15 mouse cellular contexts compared by ENCODE assay signal in the genomic region with DNA sequence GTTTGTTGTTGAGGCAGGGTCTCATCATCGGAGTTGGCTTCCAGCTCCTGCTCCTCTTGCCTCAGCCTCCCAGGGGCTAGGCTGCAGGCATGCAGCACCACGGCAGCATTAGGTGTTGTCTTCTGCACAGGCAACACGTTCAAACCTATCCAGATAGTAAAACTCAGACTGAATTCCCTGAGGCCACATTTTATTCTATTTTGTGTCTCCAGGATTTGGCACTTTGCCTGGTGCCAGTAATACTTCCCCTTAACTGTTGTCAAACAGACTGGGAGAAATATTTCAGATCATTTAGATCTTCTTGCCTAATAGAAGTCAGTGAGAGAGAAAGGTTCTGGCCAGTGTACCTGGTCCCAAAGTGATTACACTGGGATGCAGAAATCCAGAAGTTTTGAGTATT.
"Had no signal": no experiment of that assay in that cellular context is flagged by ENCODE, and none has a peak within 500 bp of the region (broad histone marks: within the 10 kb centered on the region; RNA-seq: fewer than 3 reads in every experiment).

No protein-coding gene starts in this region.

- DNase-seq: liver, postnatal 0 days; lung, adult 2 months; lung, postnatal 14 days; lung, postnatal 36 days; right cerebral cortex, postnatal 14 days; thymus, adult 2 months; thymus, postnatal 36 days had no signal

- H3K4me3 ChIP-seq: megakaryocyte, embryonic 14.5 days; midbrain, embryonic 13.5 days; midbrain, embryonic 15.5 days; neural tube, embryonic 12.5 days; stomach, embryonic 15.5 days had no signal

- H3K36me3 ChIP-seq: midbrain, embryonic 13.5 days; midbrain, embryonic 15.5 days; neural tube, embryonic 12.5 days; stomach, embryonic 15.5 days had no signal

- ATAC-seq: liver, postnatal 0 days; midbrain, embryonic 13.5 days; midbrain, embryonic 15.5 days had no signal

- H3K4me2 ChIP-seq: midbrain, embryonic 11.5 days; midbrain, embryonic 13.5 days; midbrain, embryonic 15.5 days; neural tube, embryonic 12.5 days; stomach, embryonic 15.5 days had no signal

- H3K9ac ChIP-seq: liver, postnatal 0 days; midbrain, embryonic 13.5 days; midbrain, embryonic 15.5 days; neural tube, embryonic 12.5 days; stomach, embryonic 15.5 days had no signal

- H3K4me1 ChIP-seq: megakaryocyte, embryonic 14.5 days; midbrain, embryonic 13.5 days; midbrain, embryonic 15.5 days; neural tube, embryonic 12.5 days; stomach, embryonic 15.5 days had no signal

- H3K27ac ChIP-seq: macrophage; midbrain, embryonic 13.5 days; midbrain, embryonic 15.5 days; neural tube, embryonic 12.5 days; stomach, embryonic 15.5 days; stomach, postnatal 0 days had no signal

- H3K9me3 ChIP-seq: midbrain, embryonic 13.5 days; midbrain, embryonic 15.5 days; neural tube, embryonic 12.5 days; stomach, embryonic 15.5 days had no signal

- H3K27me3 ChIP-seq: midbrain, embryonic 13.5 days; midbrain, embryonic 15.5 days; neural tube, embryonic 12.5 days; stomach, embryonic 15.5 days had no signal
